Mouse (Mus musculus) adipocyte (in vitro differentiated cells): ENCODE results near the gene Pola1.

Source experiments
- DNase-seq: peaks from one replicate; pipeline ENCODE4 v3.0.0-alpha.2; 2016; ENCODE audit warnings: low spot score

The Pola1 gene

GRCm38 (mm10) chrX:93289076-93289475, 342.9 kb downstream of the Pola1 start:
- no peak for DNase-seq

GRCm38 (mm10) chrX:93288339-93288738, 343.6 kb downstream of the Pola1 start:
- no peak for DNase-seq

- no peak for DNase-seq
These were observed 345.6 kb downstream of the Pola1 start, which contains the start of gene Arx for GRCm38 (mm10) chrX:93286291-93286893. Gene Arx (plus strand): TSS chrX:93286445.

GRCm38 (mm10) chrX:93285091-93285490, 346.9 kb downstream of the Pola1 start:
- no peak for DNase-seq

GRCm38 (mm10) chrX:93281756-93282155, 350.2 kb downstream of the Pola1 start:
- no peak for DNase-seq

GRCm38 (mm10) chrX:93281028-93281723, 350.8 kb downstream of the Pola1 start:
- DNase-seq = peak; percentile 8

- DNase-seq = no peak
These were observed 352.0 kb downstream of the Pola1 start for GRCm38 (mm10) chrX:93279940-93280339.

GRCm38 (mm10) chrX:93275689-93276088, 356.3 kb downstream of the Pola1 start:
- peak; percentile 25 for DNase-seq
